Mouse (Mus musculus) heart, adult 2 months (tissue): ENCODE data around the gene Smg6. TPM values are rescaled to one million over a fixed set of nuclear protein-coding genes. Genes with fewer than 3 reads are reported as not detected.
A peak's percentile ranks its signal among the peaks of the same experiment; 100 is the strongest.

Source experiments
- DNase-seq, 2 experiments: peaks; one replicate each; pipeline ENCODE4 v3.0.0; 2021
- H3K27ac ChIP-seq: fragments of 200-600 bp; 2 replicates; pipeline ENCODE4 v1.8.1; 2022
- H3K27me3 ChIP-seq: fragments of 200-500 bp; 2 replicates; pipeline ENCODE4 v1.6.1; 2012; ENCODE audit warnings: mild to moderate bottlenecking, low read length, inconsistent platforms, mixed read lengths; ENCODE audit not compliant: control insufficient read depth, insufficient read depth
- H3K36me3 ChIP-seq: fragments of 200-500 bp; 2 replicates; pipeline ENCODE4 v1.6.1; 2012; ENCODE audit warnings: low read length, inconsistent platforms; ENCODE audit not compliant: control insufficient read depth, insufficient read depth
- H3K4me1 ChIP-seq: fragments of 200-500 bp; 2 replicates; pipeline ENCODE4 v1.6.1; 2011; ENCODE audit warnings: low read length; ENCODE audit not compliant: control insufficient read depth, insufficient read depth
- H3K4me3 ChIP-seq: fragments of 200-600 bp; 2 replicates; pipeline ENCODE4 v1.8.1; 2022
- H3K79me2 ChIP-seq: fragments of 200-500 bp; replicated peaks from 2 replicates; pipeline ENCODE4 v1.6.1; 2012; ENCODE audit warnings: mild to moderate bottlenecking, inconsistent platforms, low read length, moderate library complexity, mixed read lengths; ENCODE audit not compliant: control insufficient read depth, insufficient read depth
- H3K9ac ChIP-seq: fragments of 200-500 bp; 2 replicates; pipeline ENCODE4 v1.6.1; 2012; ENCODE audit warnings: low read depth, mild to moderate bottlenecking, control low read depth, inconsistent platforms, low read length, mixed read lengths
- CTCF ChIP-seq: fragments of 200-600 bp; IDR thresholded peaks from 2 replicates; pipeline ENCODE4 v1.8.1; 2022; ENCODE audit warnings: antibody characterized with exemption, mild to moderate bottlenecking, moderate library complexity
- EP300 ChIP-seq: fragments of 200-500 bp; IDR thresholded peaks from 2 replicates; pipeline ENCODE4 v1.6.1; 2011; ENCODE audit warnings: low read depth, low read length, control low read depth; ENCODE audit not compliant: insufficient read depth
- POLR2A ChIP-seq: fragments of 200-500 bp; IDR thresholded peaks from 2 replicates; pipeline ENCODE4 v1.6.1; 2011; ENCODE audit warnings: mild to moderate bottlenecking, low read depth, low read length, control low read depth; ENCODE audit not compliant: insufficient read depth
- WGBS: fragments of 180-500 bp; shearing (Covaris S2); methylation state at CpG from one replicate; pipeline ENCODE4 v1.1.7; 2018; 5-methylcytosine and 5-hydroxymethylcytosine counted together
- intact Hi-C: fragments of 180-260 bp; cut with DNase I; formaldehyde crosslinking; loops from one replicate; pipeline ENCODE4 v1.15.1; 2025
- polyA plus RNA-seq: library from polyadenylated mRNA; depleted of rRNA; stranded (reverse); fragments of >200 nt; gene quantifications from 2 replicates; pipeline ENCODE4 v1.2.3, GENCODE M21; 2012
- total RNA-seq, 2 experiments: library from RNA; stranded (reverse); gene quantifications; 2 replicates each; pipeline ENCODE4 v1.2.3; 2021

Gene Smg6
- total and polyA plus RNA-seq, 3 experiments, result 17.8 to 19.5 (median 18.1) TPM

GRCm38 (mm10) chr11:75163379-75163778, 237.8 kb downstream of the Smg6 start:
- Histone ChIP-seq H3K27ac (peak overlapping the region; percentile 96), H3K36me3 (peaks cover 9% of the 10 kb centered on the region), H3K27me3 (no peaks in the 10 kb centered on the region), H3K9ac (peak overlapping the region; percentile 6), H3K4me3 (no peak overlapping the region), H3K79me2 (no peaks in the 10 kb centered on the region; the same call in 1 of the 2 replicates), H3K4me1 (peaks cover 22% of the 10 kb centered on the region)
- TF ChIP-seq CTCF (no peak), EP300 (peak; percentile 51; the same call in 1 of the 2 replicates), POLR2A (peak; percentile 36; the same call in 1 of the 2 replicates)
- intact Hi-C loops, result loop anchor here (10.0 kb wide), 1 partner anchor 329 kb away; the partner anchor contains the start of gene Mnt
- 38% methylated on average over 6 of the region's 6 CpGs for WGBS
- DNase-seq, result no peak

- intact Hi-C loops, result loop anchor here (2.0 to 10.0 kb wide), 2 partner anchors 111 to 329 kb away; partner anchors contain the start of gene Mnt
- WGBS, result 48% methylated on average over 2 of the region's 2 CpGs
- TF ChIP-seq CTCF (no peak), EP300 (no peak), POLR2A (no peak)
- H3K27me3 ChIP-seq, result no peaks in the 10 kb centered on the region
- H3K4me3 ChIP-seq, result no peak overlapping the region; the same call in 1 of the 2 replicates
- peak overlapping the region; percentile 96 for H3K27ac ChIP-seq
- H3K4me1 ChIP-seq, result peaks cover 19% of the 10 kb centered on the region
- DNase-seq, result no peak
- peak overlapping the region; percentile 40 for H3K9ac ChIP-seq
- peaks cover 9% of the 10 kb centered on the region for H3K36me3 ChIP-seq
- no peaks in the 10 kb centered on the region; the same call in 1 of the 2 replicates for H3K79me2 ChIP-seq
These were observed 238.4 kb downstream of the Smg6 start for GRCm38 (mm10) chr11:75164051-75164450.

GRCm38 (mm10) chr11:75164750-75165149, 239.1 kb downstream of the Smg6 start:
- TF ChIP-seq EP300 (0 out of 2 replicates have a peak, but pooled peaks have one; percentile 9), CTCF (peak; percentile 31), POLR2A (0 out of 2 replicates have a peak, but pooled peaks have one; percentile 10)
- WGBS, result 28% methylated on average over 15 of the region's 15 CpGs
- Histone ChIP-seq H3K27ac (peak overlapping the region; percentile 96), H3K4me1 (peaks cover 17% of the 10 kb centered on the region), H3K79me2 (no peaks in the 10 kb centered on the region; the same call in 1 of the 2 replicates), H3K9ac (peak overlapping the region; percentile 72), H3K4me3 (peak overlapping the region; percentile 65), H3K27me3 (no peaks in the 10 kb centered on the region), H3K36me3 (peaks cover 9% of the 10 kb centered on the region)
- intact Hi-C loops, result loop anchor here (2.0 to 10.0 kb wide), 2 partner anchors 112 to 330 kb away; partner anchors contain the start of gene Mnt
- peak in 1 of 2 experiments; percentile 61 for DNase-seq

GRCm38 (mm10) chr11:75165441-75166192, 240.0 kb downstream of the Smg6 start:
- H3K36me3 ChIP-seq, result peaks cover 9% of the 10 kb centered on the region
- H3K27ac ChIP-seq, result peak overlapping the region; percentile 96
- peak overlapping the region; percentile 85 for H3K9ac ChIP-seq
- DNase-seq, result peak; percentile 89 to 93
- 8% methylated on average over 54 of the region's 54 CpGs for WGBS
- no peaks in the 10 kb centered on the region; the same call in 1 of the 2 replicates for H3K79me2 ChIP-seq
- peak overlapping the region; percentile 65 for H3K4me3 ChIP-seq
- peaks cover 17% of the 10 kb centered on the region for H3K4me1 ChIP-seq
- TF ChIP-seq EP300 (peak; percentile 71; the same call in 1 of the 2 replicates), POLR2A (peak; percentile 25; the same call in 1 of the 2 replicates), CTCF (peak; percentile 99)
- intact Hi-C loops, result loop anchor here (2.0 to 10.0 kb wide), 2 partner anchors 113 to 331 kb away; partner anchors contain the start of gene Mnt
- H3K27me3 ChIP-seq, result no peaks in the 10 kb centered on the region

GRCm38 (mm10) chr11:75166193-75166842, 240.7 kb downstream of the Smg6 start:
- 12% methylated on average over 55 of the region's 55 CpGs for WGBS

More at GRCm38 (mm10) chr11:75166193-75166842, 240.7 kb downstream of the Smg6 start:
- intact Hi-C loops, result loop anchor here (10.0 kb wide), 1 partner anchor 332 kb away; the partner anchor contains the start of gene Mnt
- Histone ChIP-seq H3K27me3 (no peaks in the 10 kb centered on the region), H3K36me3 (peaks cover 9% of the 10 kb centered on the region), H3K27ac (peak overlapping the region; percentile 96), H3K79me2 (no peaks in the 10 kb centered on the region; the same call in 1 of the 2 replicates), H3K4me1 (peaks cover 20% of the 10 kb centered on the region), H3K9ac (peak overlapping the region; percentile 85), H3K4me3 (peak overlapping the region; percentile 65)
- TF ChIP-seq EP300 (no peak), POLR2A (no peak), CTCF (no peak)
- DNase-seq, result peak; percentile 59 to 77
